Mouse (Mus musculus) right cerebral cortex, postnatal 10 days (tissue): ENCODE measurements around the gene Arsb.

Experiments
- DNase-seq, 2 experiments: peaks; one replicate each; pipeline ENCODE4 v3.0.0; 2021; ENCODE audit warnings: low spot score in 2 of 2

Gene Arsb

GRCm38 (mm10) chr13:93889991-93890390 lies 118.6 kb downstream of the Arsb start:
- peak in 1 of 2 experiments; percentile 6 for DNase-seq

- DNase-seq: no peak
Observed at GRCm38 (mm10) chr13:93891276-93891675, 119.8 kb downstream of the Arsb start.

- DNase-seq: peak in 1 of 2 experiments; percentile 12
Observed at GRCm38 (mm10) chr13:93892101-93892500, 120.7 kb downstream of the Arsb start.

GRCm38 (mm10) chr13:93894105-93894504 lies 122.7 kb downstream of the Arsb start:
- no peak for DNase-seq

- DNase-seq: no peak
Observed at GRCm38 (mm10) chr13:93895430-93895829, 124.0 kb downstream of the Arsb start.

GRCm38 (mm10) chr13:93897943-93898826 lies 126.8 kb downstream of the Arsb start:
- peak in 1 of 2 experiments; percentile 20 for DNase-seq

GRCm38 (mm10) chr13:93899378-93900256 lies 128.2 kb downstream of the Arsb start:
- peak in 1 of 2 experiments; percentile 19 for DNase-seq

GRCm38 (mm10) chr13:93900934-93901626 lies 129.7 kb downstream of the Arsb start:
- peak in 1 of 2 experiments; percentile 17 for DNase-seq

GRCm38 (mm10) chr13:93902126-93902525 lies 130.7 kb downstream of the Arsb start:
- peak in 1 of 2 experiments; percentile 1 for DNase-seq

GRCm38 (mm10) chr13:93906552-93907245 lies 135.3 kb downstream of the Arsb start:
- DNase-seq: peak in 1 of 2 experiments; percentile 9

GRCm38 (mm10) chr13:93907971-93908370 lies 136.5 kb downstream of the Arsb start:
- no peak for DNase-seq

GRCm38 (mm10) chr13:93909847-93910246 lies 138.4 kb downstream of the Arsb start:
- DNase-seq: peak in 1 of 2 experiments; percentile 7

- no peak for DNase-seq
Observed at GRCm38 (mm10) chr13:93911037-93911436, 139.6 kb downstream of the Arsb start.

- peak in 1 of 2 experiments; percentile 7 for DNase-seq
Observed at GRCm38 (mm10) chr13:93912326-93912915, 141.0 kb downstream of the Arsb start.

- peak in 1 of 2 experiments; percentile 12 for DNase-seq
Observed at GRCm38 (mm10) chr13:93914206-93914605, 142.8 kb downstream of the Arsb start.

GRCm38 (mm10) chr13:93915641-93916570 lies 144.5 kb downstream of the Arsb start:
- DNase-seq: peak in 1 of 2 experiments; percentile 15

- peak in 1 of 2 experiments; percentile 7 for DNase-seq
Observed at GRCm38 (mm10) chr13:93919536-93919935, 148.1 kb downstream of the Arsb start.

- DNase-seq: peak in 1 of 2 experiments; percentile 13
Observed at GRCm38 (mm10) chr13:93920080-93920785, 148.8 kb downstream of the Arsb start.
